Mouse (Mus musculus) forebrain, embryonic 12.5 days (tissue): ENCODE measurements around the gene Ndufc2. TPM values are rescaled to one million over a fixed set of nuclear protein-coding genes. Genes with fewer than 3 reads are reported as not detected.
A peak's percentile ranks its signal among the peaks of the same experiment; 100 is the strongest.
"Not testable (repeated sequence)": the region's sequence is repeated elsewhere in the genome, so short reads cannot be mapped to it uniquely, and the experiment has no call there.

Source experiments
- ATAC-seq: fragments of 200-750 bp; cut with Nextera tagmentation; 2 replicates; pipeline ENCODE4 v1.8.0; 2017; ENCODE audit warnings: moderate TSS enrichment; ENCODE audit not compliant: low FRiP score
- H3K27ac ChIP-seq: fragments of 300-500 bp; sonication (generic); 2 replicates; pipeline ENCODE4 v1.5.1; 2016; ENCODE audit warnings: mild to moderate bottlenecking
- H3K27me3 ChIP-seq: fragments of 300-500 bp; sonication (generic); 2 replicates; pipeline ENCODE4 v1.6.1; 2016; ENCODE audit warnings: mild to moderate bottlenecking
- H3K36me3 ChIP-seq: fragments of 300-500 bp; sonication (generic); replicated peaks from 2 replicates; pipeline ENCODE4 v1.6.1; 2016; ENCODE audit warnings: mild to moderate bottlenecking
- H3K4me1 ChIP-seq: fragments of 300-500 bp; sonication (generic); 2 replicates; pipeline ENCODE4 v1.6.1; 2016
- H3K4me2 ChIP-seq: fragments of 300-500 bp; sonication (generic); 2 replicates; pipeline ENCODE4 v1.6.1; 2016; ENCODE audit warnings: mild to moderate bottlenecking, moderate library complexity
- H3K4me3 ChIP-seq: fragments of 300-500 bp; sonication (generic); replicated peaks from 2 replicates; pipeline ENCODE4 v1.5.1; 2016; ENCODE audit warnings: mild to moderate bottlenecking
- H3K9ac ChIP-seq: fragments of 300-500 bp; sonication (generic); 2 replicates; pipeline ENCODE4 v1.6.1; 2016; ENCODE audit warnings: mild to moderate bottlenecking
- H3K9me3 ChIP-seq: fragments of 300-500 bp; sonication (generic); 2 replicates; pipeline ENCODE4 v1.6.1; 2016
- WGBS: fragments of 180-500 bp; shearing (Covaris S2); methylation state at CpG from one replicate; pipeline ENCODE4 v1.1.7; 2016; 5-methylcytosine and 5-hydroxymethylcytosine counted together
- polyA plus RNA-seq: library from polyadenylated mRNA; unstranded; fragments of >200 nt; fragmentation: Nextera tagmentation; extraction: Ambion mirVana; gene quantifications from 2 replicates; pipeline ENCODE4 v1.2.1, GENCODE M21; 2016

Ndufc2 gene
- polyA plus RNA-seq, 1 experiment from 2014 or later = 392 TPM

DNA sequence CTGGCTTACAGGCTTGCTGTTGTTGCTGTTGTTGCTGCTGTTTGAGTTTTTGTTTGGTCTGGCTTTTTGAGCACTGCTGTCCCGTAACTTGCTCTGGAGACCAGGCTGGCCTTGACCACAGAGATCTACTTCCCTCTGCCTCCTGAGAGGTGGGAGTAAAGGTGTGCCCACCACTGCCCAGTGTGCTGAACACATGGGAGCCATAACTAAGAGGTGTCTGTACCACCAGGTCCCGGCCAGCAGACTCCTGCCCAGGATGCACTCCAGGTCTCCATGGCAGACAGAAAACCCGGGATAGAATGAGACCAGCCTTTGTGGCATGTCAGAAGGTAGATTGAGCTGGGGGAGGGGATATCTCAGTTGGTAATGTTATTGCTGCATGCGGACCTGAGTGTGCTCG, 19.4 kb downstream of the Ndufc2 start:
- no peak overlapping the region for H3K4me3 ChIP-seq
- no peaks in the 10 kb centered on the region for H3K4me1 ChIP-seq
- H3K36me3 ChIP-seq = no peaks in the 10 kb centered on the region
- H3K27ac ChIP-seq = no peak overlapping the region
- no peak overlapping the region for H3K9ac ChIP-seq
- 90% methylated on average over 5 of the region's 5 CpGs for WGBS
- no peaks in the 10 kb centered on the region for H3K9me3 ChIP-seq
- H3K4me2 ChIP-seq = no peak overlapping the region
- H3K27me3 ChIP-seq = peaks cover 4% of the 10 kb centered on the region; the same call in 1 of the 2 replicates
- ATAC-seq = no peak

DNA sequence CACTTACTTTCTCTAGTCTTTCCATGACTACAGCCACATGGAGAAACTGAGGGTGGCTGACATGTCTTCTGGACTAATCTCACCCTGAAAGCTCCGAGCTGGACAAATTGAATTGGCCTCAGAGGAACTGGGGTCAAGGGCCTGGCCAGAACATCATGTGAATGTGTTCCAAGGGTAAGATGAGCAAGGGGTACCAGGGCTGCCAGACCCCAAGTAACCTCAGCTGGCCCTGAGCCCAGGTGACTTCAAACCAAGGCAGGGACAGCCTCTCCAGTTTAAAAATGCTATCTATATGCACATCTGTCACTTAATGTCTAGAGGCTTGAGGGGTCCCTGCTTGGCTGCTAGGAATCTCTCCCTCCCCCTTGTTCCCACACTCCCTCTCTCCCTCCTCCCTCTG, 20.6 kb downstream of the Ndufc2 start:
- H3K27ac ChIP-seq = no peak overlapping the region
- no peaks in the 10 kb centered on the region for H3K9me3 ChIP-seq
- WGBS = 72% methylated on average over 1 of the region's 1 CpGs
- H3K4me1 ChIP-seq = no peaks in the 10 kb centered on the region; the same call in 1 of the 2 replicates
- H3K4me2 ChIP-seq = no peak overlapping the region
- ATAC-seq = no peak
- H3K36me3 ChIP-seq = no peaks in the 10 kb centered on the region
- no peak overlapping the region for H3K9ac ChIP-seq
- no peak overlapping the region for H3K4me3 ChIP-seq
- peaks cover 4% of the 10 kb centered on the region; the same call in 1 of the 2 replicates for H3K27me3 ChIP-seq

DNA sequence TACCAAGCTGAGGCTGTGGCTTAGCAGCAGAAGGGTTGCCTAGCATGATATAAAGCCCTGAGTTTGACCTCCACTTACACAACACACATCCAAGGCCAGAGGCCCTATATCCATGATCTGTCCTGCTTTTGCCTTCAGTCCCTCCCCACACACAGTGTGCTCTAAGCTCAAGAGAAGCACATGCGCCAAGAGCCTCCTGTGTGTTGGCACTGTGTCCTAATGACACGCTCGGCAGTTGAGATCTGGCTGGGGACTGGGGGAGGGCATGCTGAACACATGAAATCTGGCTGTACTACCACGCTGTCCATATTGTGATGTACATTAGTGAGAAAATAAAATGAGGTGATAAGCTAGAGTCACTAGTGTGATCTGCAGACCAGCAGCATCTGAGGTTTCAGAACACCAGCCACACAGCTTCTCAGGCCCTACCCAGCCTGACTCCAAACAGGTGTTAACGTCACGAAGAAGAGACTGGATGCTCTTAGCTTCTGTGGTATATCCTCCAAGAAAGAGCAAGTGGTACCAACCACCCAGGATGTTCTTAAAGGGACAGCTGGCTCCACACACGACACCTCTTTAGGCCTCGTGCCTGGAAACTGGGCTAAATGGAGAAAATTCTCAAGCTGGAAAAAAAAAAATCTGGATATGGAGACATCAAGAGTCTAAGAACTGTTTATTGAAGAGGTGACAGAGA, 21.3 kb downstream of the Ndufc2 start:
- no peak overlapping the region for H3K4me2 ChIP-seq

DNA sequence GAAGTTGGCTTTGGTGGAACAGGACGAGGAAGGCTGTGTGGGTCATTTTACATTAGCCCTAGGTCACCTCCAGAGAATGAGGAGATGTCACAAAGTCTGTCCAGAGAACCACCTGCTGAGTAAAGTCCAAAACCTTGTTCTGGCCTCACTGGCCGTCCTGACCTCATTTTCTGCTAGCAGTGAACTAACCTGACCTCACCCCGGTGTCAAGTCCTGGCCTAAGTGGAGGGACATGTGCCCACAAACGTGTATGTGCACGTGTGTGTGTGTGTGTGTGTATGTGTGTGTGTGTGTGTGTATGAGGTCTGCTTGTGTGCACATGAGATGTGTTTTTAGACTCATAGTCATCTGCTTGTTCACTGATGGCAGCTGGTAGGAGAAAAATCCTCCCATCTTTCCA, 24.0 kb downstream of the Ndufc2 start:
- peaks cover 4% of the 10 kb centered on the region; the same call in 1 of the 2 replicates for H3K27me3 ChIP-seq
- H3K9me3 ChIP-seq = no peaks in the 10 kb centered on the region
- no peak overlapping the region for H3K4me3 ChIP-seq
- H3K36me3 ChIP-seq = no peaks in the 10 kb centered on the region
- H3K4me2 ChIP-seq = no peak overlapping the region
- H3K9ac ChIP-seq = no peak overlapping the region
- 61% methylated on average over 5 of the region's 5 CpGs for WGBS
- H3K4me1 ChIP-seq = no peaks in the 10 kb centered on the region; the same call in 1 of the 2 replicates
- no peak for ATAC-seq
- no peak overlapping the region for H3K27ac ChIP-seq

More for the DNA sequence above, 21.3 kb downstream of the Ndufc2 start:
- ATAC-seq = no peak
- Histone ChIP-seq H3K9me3 (no peaks in the 10 kb centered on the region), H3K36me3 (no peaks in the 10 kb centered on the region), H3K27ac (no peak overlapping the region), H3K4me1 (no peaks in the 10 kb centered on the region; the same call in 1 of the 2 replicates), H3K27me3 (peaks cover 4% of the 10 kb centered on the region; the same call in 1 of the 2 replicates), H3K4me3 (no peak overlapping the region), H3K9ac (no peak overlapping the region)
- WGBS = 88% methylated on average over 8 of the region's 8 CpGs

DNA sequence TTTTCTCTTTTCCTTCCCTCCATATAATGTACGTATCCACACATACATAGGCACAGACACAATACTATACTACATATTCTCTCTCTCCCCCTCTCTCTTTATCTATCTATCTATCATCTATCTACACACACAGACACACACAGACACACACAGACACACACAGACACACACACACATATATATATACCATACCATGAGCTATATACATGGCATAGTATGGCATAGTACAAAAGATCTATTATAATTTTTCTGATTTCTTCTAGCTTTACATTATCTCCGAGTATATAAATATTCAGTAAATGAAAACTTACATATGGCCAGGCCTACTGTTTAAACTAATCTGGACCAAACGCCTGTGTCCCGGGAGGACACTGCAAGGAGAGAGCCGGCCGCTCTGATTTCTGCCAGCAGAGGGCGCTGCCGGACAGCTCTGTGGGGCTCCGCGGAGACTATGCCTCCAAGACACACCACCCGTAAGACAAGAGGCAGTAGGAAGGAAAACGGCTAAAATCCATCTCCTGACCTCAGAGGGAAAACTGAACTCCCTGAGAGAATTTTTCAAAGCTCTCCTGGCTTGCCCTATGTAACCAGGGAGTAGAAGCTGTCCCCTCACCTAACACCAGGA, 24.9 kb downstream of the Ndufc2 start:
- H3K36me3 ChIP-seq = no peaks in the 10 kb centered on the region
- H3K27ac ChIP-seq = no peak overlapping the region
- ATAC-seq = peak; percentile 85
- no peak overlapping the region for H3K4me3 ChIP-seq
- H3K27me3 ChIP-seq = peaks cover 4% of the 10 kb centered on the region; the same call in 1 of the 2 replicates
- H3K4me1 ChIP-seq = peaks cover 7% of the 10 kb centered on the region
- 8% methylated on average over 12 of the region's 12 CpGs for WGBS
- no peaks in the 10 kb centered on the region for H3K9me3 ChIP-seq
- H3K9ac ChIP-seq = no peak overlapping the region
- H3K4me2 ChIP-seq = no peak overlapping the region

DNA sequence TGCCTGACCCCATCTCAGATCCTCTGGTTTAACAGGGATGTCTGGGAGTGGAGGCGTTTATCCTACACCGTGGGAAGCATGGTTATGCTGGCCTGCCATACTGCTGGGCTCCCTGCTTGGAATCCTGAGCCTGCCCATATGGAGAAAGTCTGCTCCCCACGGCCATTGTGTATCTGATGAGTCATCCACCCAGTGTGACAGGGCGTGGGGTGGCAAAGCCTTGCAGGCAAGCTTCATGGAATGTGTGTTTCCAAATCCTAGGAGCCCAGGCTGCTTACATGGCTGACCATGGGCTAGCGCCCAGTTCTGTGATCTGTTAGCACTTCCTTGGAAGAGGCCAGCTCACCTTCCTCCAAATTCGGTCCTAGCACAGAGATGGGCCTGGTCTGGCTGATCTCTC, 26.8 kb downstream of the Ndufc2 start:
- Histone ChIP-seq H3K4me1 (peaks cover 19% of the 10 kb centered on the region), H3K9me3 (no peaks in the 10 kb centered on the region), H3K4me2 (no peak overlapping the region), H3K27ac (no peak overlapping the region), H3K9ac (no peak overlapping the region), H3K27me3 (peaks cover 4% of the 10 kb centered on the region; the same call in 1 of the 2 replicates), H3K4me3 (no peak overlapping the region), H3K36me3 (no peaks in the 10 kb centered on the region)
- no peak for ATAC-seq
- 74% methylated on average over 6 of the region's 6 CpGs for WGBS

DNA sequence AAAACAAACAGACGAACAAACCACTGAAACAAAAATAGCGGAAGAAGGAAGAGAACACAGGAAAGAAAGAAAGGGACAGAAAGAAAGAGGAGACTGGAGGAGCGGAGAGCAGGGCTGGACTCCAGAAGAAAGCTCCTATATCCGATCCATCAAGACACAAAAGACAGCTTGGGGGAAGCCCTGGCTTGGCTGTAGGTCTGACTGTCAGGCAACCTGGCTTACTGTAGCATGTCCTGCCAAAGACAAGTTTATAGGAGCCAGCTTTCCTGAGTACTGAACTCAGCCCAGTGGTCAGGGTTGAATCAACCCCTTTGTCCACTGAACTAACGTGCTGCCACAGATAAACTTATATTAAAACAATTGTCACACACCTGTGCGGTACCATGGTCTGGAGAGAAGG, 27.5 kb downstream of the Ndufc2 start:
- H3K36me3 ChIP-seq = no peaks in the 10 kb centered on the region
- peaks cover 22% of the 10 kb centered on the region for H3K4me1 ChIP-seq
- H3K9ac ChIP-seq = 0 out of 2 replicates have a peak overlapping the region, but pooled peaks have one; percentile 21
- no peak overlapping the region for H3K27ac ChIP-seq
- no peaks in the 10 kb centered on the region for H3K27me3 ChIP-seq
- WGBS = 90% methylated on average over 6 of the region's 6 CpGs
- no peaks in the 10 kb centered on the region for H3K9me3 ChIP-seq
- H3K4me3 ChIP-seq = no peak overlapping the region
- ATAC-seq = no peak
- H3K4me2 ChIP-seq = no peak overlapping the region

DNA sequence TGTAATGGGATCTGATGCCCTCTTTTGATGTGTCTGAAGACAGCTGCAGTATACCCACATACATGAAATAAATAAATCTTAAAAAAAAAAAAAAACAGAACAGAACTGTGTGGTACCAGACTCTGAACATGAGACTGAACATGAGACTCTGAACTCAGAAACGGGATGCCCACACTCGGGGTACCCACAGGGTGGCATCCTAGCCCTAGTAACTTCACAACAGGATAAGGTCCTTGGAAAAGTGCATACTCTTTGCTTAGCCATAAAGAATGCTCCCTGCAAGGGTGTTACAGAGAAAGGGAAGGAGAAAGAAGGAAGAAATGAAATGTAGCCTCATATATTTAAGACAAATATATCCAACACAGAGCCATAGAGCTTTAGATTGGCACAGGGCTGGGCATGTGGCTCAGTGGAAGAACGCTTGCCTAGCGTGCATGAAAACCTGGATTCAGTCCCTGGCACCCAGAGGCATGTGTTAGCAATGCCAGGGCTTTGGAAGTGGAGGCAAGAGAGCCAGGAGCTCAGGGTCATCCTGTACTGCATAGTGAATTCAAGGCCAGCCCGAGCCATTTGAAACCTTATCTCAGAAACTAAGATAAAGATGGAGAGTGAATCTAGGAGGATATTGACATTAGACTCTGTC, 28.1 kb downstream of the Ndufc2 start:
- H3K9ac ChIP-seq = no peak overlapping the region
- H3K36me3 ChIP-seq = no peaks in the 10 kb centered on the region
- H3K27ac ChIP-seq = no peak overlapping the region
- peaks cover 22% of the 10 kb centered on the region for H3K4me1 ChIP-seq
- H3K9me3 ChIP-seq = no peaks in the 10 kb centered on the region
- no peaks in the 10 kb centered on the region for H3K27me3 ChIP-seq
- no peak overlapping the region for H3K4me2 ChIP-seq
- ATAC-seq = no peak
- 87% methylated on average over 5 of the region's 5 CpGs for WGBS
- H3K4me3 ChIP-seq = no peak overlapping the region

DNA sequence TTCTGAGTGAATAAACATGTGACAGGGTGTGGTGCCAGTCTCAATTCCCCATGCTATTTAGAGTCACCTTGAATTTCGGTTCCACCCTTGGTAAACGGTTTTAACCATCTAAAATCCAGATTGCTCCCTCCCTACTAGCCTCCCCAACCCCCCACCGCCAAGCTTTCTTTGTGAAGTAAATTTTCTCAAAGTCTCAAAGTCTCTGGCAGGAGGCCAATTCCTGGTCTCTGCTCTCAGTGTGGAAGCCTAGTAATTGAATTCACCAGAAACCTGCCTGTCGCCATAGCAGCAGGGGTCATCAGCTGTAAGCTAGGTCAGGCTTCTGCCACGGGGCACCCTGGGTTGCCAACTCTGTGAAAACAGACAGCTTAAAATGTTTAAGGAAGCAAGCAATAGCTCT, 29.9 kb downstream of the Ndufc2 start:
- Histone ChIP-seq H3K36me3 (no peaks in the 10 kb centered on the region), H3K4me1 (peaks cover 22% of the 10 kb centered on the region), H3K9ac (no peak overlapping the region), H3K4me2 (peak overlapping the region; percentile 4; the same call in 1 of the 2 replicates), H3K27ac (peak overlapping the region; percentile 75), H3K4me3 (no peak overlapping the region), H3K27me3 (no peaks in the 10 kb centered on the region), H3K9me3 (no peaks in the 10 kb centered on the region)
- WGBS = 1% methylated on average over 5 of the region's 5 CpGs
- ATAC-seq = peak; percentile 90

DNA sequence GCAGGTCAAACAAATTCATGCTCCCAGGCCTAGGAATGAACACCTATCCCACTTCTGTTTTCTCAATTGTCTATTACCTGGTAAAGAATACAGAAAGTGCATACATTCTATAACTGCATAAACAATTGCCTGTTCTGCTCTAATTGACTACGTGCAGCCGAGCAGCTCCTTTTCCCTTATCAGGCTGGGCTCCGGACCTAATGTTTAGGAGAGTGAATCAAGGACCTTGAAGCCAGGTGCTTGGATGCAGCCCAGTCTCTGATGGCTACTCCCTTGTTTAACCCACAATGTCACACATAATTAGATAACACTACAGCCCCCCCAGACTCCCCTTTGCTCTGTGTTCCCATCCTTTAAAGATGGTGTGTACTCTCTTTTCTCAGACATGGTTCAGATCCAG, 33.7 kb downstream of the Ndufc2 start:
- not testable (repeated sequence) for H3K9me3 ChIP-seq, ATAC-seq, H3K36me3 ChIP-seq, H3K4me3 ChIP-seq, H3K27ac ChIP-seq, H3K9ac ChIP-seq, H3K27me3 ChIP-seq, H3K4me2 ChIP-seq
- 86% methylated on average over 3 of the region's 3 CpGs for WGBS
- peaks cover 22% of the 10 kb centered on the region for H3K4me1 ChIP-seq

DNA sequence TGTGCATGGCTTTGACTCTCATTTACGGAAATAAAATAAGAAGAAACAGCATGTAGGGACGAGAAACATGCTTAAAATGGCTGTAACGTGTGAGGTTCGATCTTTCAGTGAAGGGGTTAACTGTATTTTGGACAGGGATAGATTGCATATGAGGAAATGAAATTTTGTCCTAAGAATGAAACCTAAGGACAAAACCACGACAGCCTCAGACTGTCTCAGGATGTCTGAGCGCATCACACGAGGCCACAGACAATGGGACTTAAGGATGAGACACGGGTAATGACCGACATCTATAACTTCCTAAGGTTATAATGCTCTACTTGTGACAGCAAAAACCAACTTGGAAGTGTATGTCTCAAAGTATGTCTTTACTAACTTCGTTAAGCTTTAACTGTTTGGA, 34.7 kb downstream of the Ndufc2 start:
- Histone ChIP-seq H3K4me2 (no peak overlapping the region), H3K36me3 (no peaks in the 10 kb centered on the region), H3K9me3 (no peaks in the 10 kb centered on the region), H3K27ac (no peak overlapping the region), H3K27me3 (no peaks in the 10 kb centered on the region), H3K9ac (no peak overlapping the region), H3K4me1 (peaks cover 17% of the 10 kb centered on the region), H3K4me3 (no peak overlapping the region)
- no peak for ATAC-seq
- WGBS = 85% methylated on average over 10 of the region's 10 CpGs

DNA sequence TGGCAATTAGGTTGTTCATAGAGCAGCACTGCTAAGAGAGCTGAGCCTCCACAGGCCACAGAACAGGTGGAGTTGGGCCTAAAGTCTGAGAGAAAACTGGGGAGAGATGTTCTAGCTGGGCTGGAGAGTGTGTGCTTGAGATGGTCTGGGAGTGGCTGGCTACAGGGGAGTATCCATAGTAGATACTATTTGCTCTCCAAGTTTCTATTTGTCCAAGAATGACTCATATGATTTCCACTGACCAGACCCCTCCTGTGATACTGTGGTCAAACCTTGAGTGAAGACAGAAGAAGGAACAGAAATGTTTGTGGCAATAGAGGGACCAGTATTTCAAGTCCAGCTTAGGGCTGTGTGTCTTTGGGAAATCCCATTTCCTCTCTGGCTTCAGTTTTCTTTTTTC, 39.2 kb downstream of the Ndufc2 start:
- H3K4me3 ChIP-seq = no peak overlapping the region
- no peaks in the 10 kb centered on the region for H3K27me3 ChIP-seq
- H3K27ac ChIP-seq = no peak overlapping the region
- H3K4me2 ChIP-seq = no peak overlapping the region
- H3K9me3 ChIP-seq = peaks cover 4% of the 10 kb centered on the region; the same call in 1 of the 2 replicates
- no peaks in the 10 kb centered on the region for H3K4me1 ChIP-seq
- no peaks in the 10 kb centered on the region for H3K36me3 ChIP-seq
- no peak overlapping the region for H3K9ac ChIP-seq
- ATAC-seq = no peak
